Mouse (Mus musculus) hindbrain, embryonic 10.5 days (tissue): ENCODE measurements around the gene Pilrb1. TPM values are rescaled to one million over a fixed set of nuclear protein-coding genes. Genes with fewer than 3 reads are reported as not detected.
"Not testable (repeated sequence)": the region's sequence is repeated elsewhere in the genome, so short reads cannot be mapped to it uniquely, and the experiment has no call there.

ENCODE experiments used
- DNase-seq: peaks from one replicate; pipeline ENCODE4 v3.0.0-alpha.2; 2017; ENCODE audit warnings: low spot score
- H3K27ac ChIP-seq: fragments of 300-500 bp; sonication (generic); 2 replicates; pipeline ENCODE4 v1.5.1; 2016; ENCODE audit warnings: mild to moderate bottlenecking, moderate library complexity
- H3K27me3 ChIP-seq: fragments of 300-500 bp; sonication (generic); 2 replicates; pipeline ENCODE4 v1.6.1; 2016; ENCODE audit warnings: mild to moderate bottlenecking; ENCODE audit not compliant: poor library complexity, insufficient read depth, severe bottlenecking
- H3K36me3 ChIP-seq: fragments of 300-500 bp; sonication (generic); 2 replicates; pipeline ENCODE4 v1.6.1; 2016; ENCODE audit warnings: mild to moderate bottlenecking, moderate library complexity
- H3K4me1 ChIP-seq: fragments of 300-500 bp; sonication (generic); replicated peaks from 2 replicates; pipeline ENCODE4 v1.6.1; 2016; ENCODE audit warnings: mild to moderate bottlenecking
- H3K4me3 ChIP-seq: fragments of 300-500 bp; sonication (generic); 2 replicates; pipeline ENCODE4 v1.5.1; 2016; ENCODE audit warnings: mild to moderate bottlenecking, moderate library complexity
- H3K9me3 ChIP-seq: fragments of 300-500 bp; sonication (generic); 2 replicates; pipeline ENCODE4 v1.6.1; 2016; ENCODE audit warnings: mild to moderate bottlenecking, moderate library complexity
- WGBS: fragments of 180-500 bp; shearing (Covaris S2); methylation state at CpG from one replicate; pipeline ENCODE4 v1.1.7; 2016; 5-methylcytosine and 5-hydroxymethylcytosine counted together
- polyA plus RNA-seq: library from polyadenylated mRNA; unstranded; fragments of >200 nt; fragmentation: Nextera tagmentation; extraction: Ambion mirVana; gene quantifications from 2 replicates; pipeline ENCODE4 v1.2.1, GENCODE M21; 2016

Gene Pilrb1
- polyA plus RNA-seq, result not detected in 2 replicates

GRCm38 (mm10) chr5:137857960-137858710, at the start of gene Pilrb1:
TSS of gene Pilrb1 (minus strand) at chr5:137858106.
- not testable (repeated sequence) for H3K27ac ChIP-seq, H3K27me3 ChIP-seq, H3K9me3 ChIP-seq, H3K4me1 ChIP-seq, H3K4me3 ChIP-seq, H3K36me3 ChIP-seq, DNase-seq
- 78% methylated on average over 2 of the region's 2 CpGs for WGBS

- no peaks in the 10 kb centered on the region for H3K4me1 ChIP-seq
Measured at GRCm38 (mm10) chr5:137897812-137898211, 39.9 kb upstream of the Pilrb1 start.

GRCm38 (mm10) chr5:137892954-137893353, 35.0 kb upstream of the Pilrb1 start:
- H3K36me3 ChIP-seq, result no peaks in the 10 kb centered on the region
- H3K4me3 ChIP-seq, result no peak overlapping the region
- DNase-seq, result no peak
- H3K4me1 ChIP-seq, result no peaks in the 10 kb centered on the region
- WGBS, result 63% methylated on average over 1 of the region's 1 CpGs
- H3K27me3 ChIP-seq, result no peaks in the 10 kb centered on the region
- H3K27ac ChIP-seq, result no peak overlapping the region
- no peaks in the 10 kb centered on the region for H3K9me3 ChIP-seq

More at GRCm38 (mm10) chr5:137897812-137898211, 39.9 kb upstream of the Pilrb1 start:
- H3K4me3 ChIP-seq, result no peak overlapping the region
- H3K9me3 ChIP-seq, result no peaks in the 10 kb centered on the region
- no peak for DNase-seq
- H3K27ac ChIP-seq, result no peak overlapping the region
- H3K27me3 ChIP-seq, result no peaks in the 10 kb centered on the region
- WGBS, result 85% methylated on average over 1 of the region's 1 CpGs
- H3K36me3 ChIP-seq, result no peaks in the 10 kb centered on the region

GRCm38 (mm10) chr5:137887666-137888065, 29.8 kb upstream of the Pilrb1 start:
- Histone ChIP-seq H3K9me3 (no peaks in the 10 kb centered on the region), H3K36me3 (no peaks in the 10 kb centered on the region), H3K27ac (no peak overlapping the region), H3K27me3 (no peaks in the 10 kb centered on the region), H3K4me3 (no peak overlapping the region), H3K4me1 (no peaks in the 10 kb centered on the region)
- DNase-seq, result no peak
- WGBS, result 81% methylated on average over 1 of the region's 1 CpGs

GRCm38 (mm10) chr5:137885894-137886293, 28.0 kb upstream of the Pilrb1 start:
- Histone ChIP-seq H3K36me3 (no peaks in the 10 kb centered on the region), H3K27ac (no peak overlapping the region), H3K4me3 (no peak overlapping the region), H3K9me3 (no peaks in the 10 kb centered on the region), H3K4me1 (no peaks in the 10 kb centered on the region), H3K27me3 (no peaks in the 10 kb centered on the region)
- WGBS, result 20% methylated on average over 2 of the region's 2 CpGs
- DNase-seq, result peak; percentile 40

- Histone ChIP-seq H3K9me3 (no peaks in the 10 kb centered on the region), H3K4me3 (no peak overlapping the region), H3K27ac (no peak overlapping the region), H3K36me3 (no peaks in the 10 kb centered on the region), H3K4me1 (no peaks in the 10 kb centered on the region), H3K27me3 (no peaks in the 10 kb centered on the region)
- no peak for DNase-seq
- 85% methylated on average over 3 of the region's 3 CpGs for WGBS
Measured at GRCm38 (mm10) chr5:137883345-137883744, 25.4 kb upstream of the Pilrb1 start.

- Histone ChIP-seq H3K9me3 (no peaks in the 10 kb centered on the region), H3K4me3 (no peak overlapping the region), H3K27ac (no peak overlapping the region), H3K36me3 (no peaks in the 10 kb centered on the region), H3K4me1 (no peaks in the 10 kb centered on the region), H3K27me3 (no peaks in the 10 kb centered on the region)
- DNase-seq, result no peak
- WGBS, result 85% methylated on average over 4 of the region's 4 CpGs
Measured at GRCm38 (mm10) chr5:137882922-137883321, 25.0 kb upstream of the Pilrb1 start.

- no peaks in the 10 kb centered on the region for H3K9me3 ChIP-seq
- H3K36me3 ChIP-seq, result no peaks in the 10 kb centered on the region
- H3K27me3 ChIP-seq, result no peaks in the 10 kb centered on the region
- DNase-seq, result no peak
- no peak overlapping the region for H3K27ac ChIP-seq
- no peak overlapping the region for H3K4me3 ChIP-seq
- no peaks in the 10 kb centered on the region for H3K4me1 ChIP-seq
- 56% methylated on average over 2 of the region's 2 CpGs for WGBS
Measured at GRCm38 (mm10) chr5:137877860-137878259, 20.0 kb upstream of the Pilrb1 start.

- H3K36me3 ChIP-seq, result no peaks in the 10 kb centered on the region
- H3K27me3 ChIP-seq, result no peaks in the 10 kb centered on the region
- H3K4me1 ChIP-seq, result no peaks in the 10 kb centered on the region
- no peaks in the 10 kb centered on the region for H3K9me3 ChIP-seq
- no peak overlapping the region for H3K4me3 ChIP-seq
- WGBS, result 82% methylated on average over 2 of the region's 2 CpGs
- no peak overlapping the region for H3K27ac ChIP-seq
- no peak for DNase-seq
Measured at GRCm38 (mm10) chr5:137875054-137875453, 17.1 kb upstream of the Pilrb1 start.

GRCm38 (mm10) chr5:137872381-137872702, 14.4 kb upstream of the Pilrb1 start:
- WGBS, result 42% methylated on average over 1 of the region's 1 CpGs
- not testable (repeated sequence) for H3K4me3 ChIP-seq, H3K36me3 ChIP-seq, DNase-seq, H3K9me3 ChIP-seq, H3K4me1 ChIP-seq, H3K27me3 ChIP-seq, H3K27ac ChIP-seq

GRCm38 (mm10) chr5:137871644-137872380, 13.9 kb upstream of the Pilrb1 start, which contains the start of gene Pilrb2:
TSS of gene Pilrb2 (minus strand) at chr5:137871815.
- not testable (repeated sequence) for DNase-seq, H3K36me3 ChIP-seq, H3K9me3 ChIP-seq, H3K4me1 ChIP-seq, H3K27ac ChIP-seq, H3K4me3 ChIP-seq, H3K27me3 ChIP-seq
- WGBS, result 84% methylated on average over 3 of the region's 3 CpGs

- not testable (repeated sequence) for H3K27ac ChIP-seq, H3K9me3 ChIP-seq, H3K4me3 ChIP-seq, H3K27me3 ChIP-seq, DNase-seq, H3K4me1 ChIP-seq, H3K36me3 ChIP-seq
- WGBS, result 76% methylated on average over 2 of the region's 2 CpGs
Measured at GRCm38 (mm10) chr5:137868600-137868999, 10.7 kb upstream of the Pilrb1 start.

GRCm38 (mm10) chr5:137864008-137864407, 6.1 kb upstream of the Pilrb1 start:
- WGBS, result 84% methylated on average over 1 of the region's 1 CpGs
- H3K9me3 ChIP-seq, H3K27me3 ChIP-seq, H3K4me1 ChIP-seq, H3K36me3 ChIP-seq, H3K4me3 ChIP-seq, DNase-seq, H3K27ac ChIP-seq: not testable (repeated sequence)
